Mouse (Mus musculus) thymus, postnatal 10 days (tissue): Measurements from ENCODE around the gene D630003M21Rik.

Experiments used
- DNase-seq, 2 experiments: peaks; one replicate each; pipeline ENCODE4 v3.0.0; 2021; ENCODE audit warnings: low spot score in 2 of 2

Gene D630003M21Rik

GRCm38 (mm10) chr2:158167496-158168205 is 61.4 kb downstream of the D630003M21Rik start:
- DNase-seq = no peak

- DNase-seq = peak; percentile 56 to 60
Measured at GRCm38 (mm10) chr2:158166628-158167027, 62.4 kb downstream of the D630003M21Rik start.

- no peak for DNase-seq
Measured at GRCm38 (mm10) chr2:158165776-158166175, 63.2 kb downstream of the D630003M21Rik start.

GRCm38 (mm10) chr2:158163034-158163433 is 66.0 kb downstream of the D630003M21Rik start:
- DNase-seq = no peak

GRCm38 (mm10) chr2:158161761-158162160 is 67.3 kb downstream of the D630003M21Rik start:
- DNase-seq = no peak

- peak; percentile 14 to 17 for DNase-seq
Measured at GRCm38 (mm10) chr2:158159376-158160235, 69.4 kb downstream of the D630003M21Rik start.

GRCm38 (mm10) chr2:158157654-158158053 is 71.4 kb downstream of the D630003M21Rik start:
- no peak for DNase-seq

GRCm38 (mm10) chr2:158156487-158156886 is 72.5 kb downstream of the D630003M21Rik start:
- DNase-seq = no peak

GRCm38 (mm10) chr2:158155615-158156014 is 73.4 kb downstream of the D630003M21Rik start:
- no peak for DNase-seq

GRCm38 (mm10) chr2:158155101-158155500 is 73.9 kb downstream of the D630003M21Rik start:
- DNase-seq = no peak

- no peak for DNase-seq
Measured at GRCm38 (mm10) chr2:158154641-158155040, 74.4 kb downstream of the D630003M21Rik start.

GRCm38 (mm10) chr2:158153728-158154343 is 75.2 kb downstream of the D630003M21Rik start:
- no peak for DNase-seq

- DNase-seq = no peak
Measured at GRCm38 (mm10) chr2:158152685-158153309, 76.2 kb downstream of the D630003M21Rik start.

GRCm38 (mm10) chr2:158151077-158151476 is 77.9 kb downstream of the D630003M21Rik start:
- DNase-seq = no peak

- no peak for DNase-seq
Measured at GRCm38 (mm10) chr2:158146971-158147370, 82.1 kb downstream of the D630003M21Rik start.

GRCm38 (mm10) chr2:158146223-158146622 is 82.8 kb downstream of the D630003M21Rik start, which contains the start of gene Tgm2:
TSS of gene Tgm2 (minus strand) at chr2:158146436.
- DNase-seq = peak; percentile 53 to 84

GRCm38 (mm10) chr2:158145528-158146065 is 83.4 kb downstream of the D630003M21Rik start:
- no peak for DNase-seq

- DNase-seq = no peak
Measured at GRCm38 (mm10) chr2:158144750-158145527, 84.1 kb downstream of the D630003M21Rik start.

- no peak for DNase-seq
Measured at GRCm38 (mm10) chr2:158144263-158144662, 84.8 kb downstream of the D630003M21Rik start.

- DNase-seq = no peak
Measured at GRCm38 (mm10) chr2:158143816-158144215, 85.2 kb downstream of the D630003M21Rik start.

- DNase-seq = no peak
Measured at GRCm38 (mm10) chr2:158142981-158143380, 86.0 kb downstream of the D630003M21Rik start.
